Mouse (Mus musculus): Measurements from ENCODE around the gene Sdhaf3.

GRCm38 (mm10) chr6:6925264-6925663 is 30.5 kb upstream of the Sdhaf3 start:
- TF ChIP-seq POLR2A (IDR thresholded peaks at IDR 0.05; ENCODE audit: borderline replicate concordance, low read depth, low read length) (no peak), CTCF (IDR thresholded peaks at IDR 0.05; ENCODE audit: low read depth, low read length) (no peak)
